Mouse (Mus musculus): ENCODE data around the gene Psd4. TPM values are rescaled to one million over a fixed set of nuclear protein-coding genes. Genes with fewer than 3 reads are reported as not detected.

Psd4 gene
- total RNA-seq (2012; rRNA removed), result 55.0 and 60.4 TPM in 2 replicates
- total RNA-seq (2014; rRNA removed), result 53.0 and 54.8 TPM in 2 replicates
- 62.6 and 66.8 TPM in 2 replicates for polyA plus RNA-seq (2012; ENCODE audit: insufficient read length, low read depth)

DNA sequence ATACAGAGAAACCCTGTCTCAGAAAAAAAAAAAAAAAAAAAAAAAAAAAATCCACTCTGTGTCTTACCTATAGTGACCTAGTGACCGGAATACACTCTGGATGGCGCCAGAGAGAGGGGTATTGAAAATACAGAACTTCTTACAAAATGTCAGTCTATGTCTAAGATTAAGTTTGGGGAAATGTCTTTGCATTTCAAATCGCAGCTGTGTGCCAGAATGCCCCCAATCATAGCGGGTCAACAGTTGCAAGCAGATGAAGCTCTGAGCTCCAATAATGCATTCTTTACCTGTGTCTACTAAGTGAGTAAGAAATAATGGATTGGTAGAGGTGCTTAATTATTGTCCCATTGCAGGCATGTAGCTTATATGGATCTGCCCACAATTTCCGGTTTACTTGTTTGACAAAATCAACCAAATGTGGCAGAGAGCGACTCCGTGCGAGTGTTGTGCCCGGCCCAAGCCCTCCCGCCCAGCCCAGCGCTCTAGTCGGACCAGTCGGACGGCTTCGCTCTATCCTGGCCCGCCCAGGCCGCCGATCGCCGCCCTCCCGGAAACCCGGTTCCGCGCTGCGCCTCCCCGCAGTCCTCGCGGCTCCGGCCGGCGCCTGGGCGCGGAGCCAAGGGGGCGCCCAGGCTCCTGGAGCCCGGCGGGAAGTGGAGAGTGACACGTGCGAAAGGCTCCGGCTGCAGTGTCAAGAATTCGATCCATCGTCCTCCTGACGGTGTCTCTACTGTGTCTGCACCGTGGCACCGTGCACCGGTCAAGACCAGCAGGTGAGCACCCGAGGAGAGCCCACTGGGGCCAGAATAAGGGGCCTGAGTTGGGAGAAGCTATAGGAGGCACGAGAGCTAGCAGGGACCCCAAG, at the start of gene Psd4:
Gene Psd4, plus strand, starts transcription at position 551 of the 865 bp plus-strand sequence.
- no peaks in the 10 kb centered on the region for H3K9me3 ChIP-seq (replicated peaks; ENCODE audit: low read length)
- no peaks in the 10 kb centered on the region for H3K79me2 ChIP-seq (replicated peaks; ENCODE audit: control insufficient read depth, extremely low read depth, insufficient read depth, poor library complexity, severe bottlenecking)
- dilution Hi-C loops (cut with MboI; ENCODE audit: extremely low pct_ligation_motif_present, extremely low pct_unique_long_range_greater_than_20kb, low sequenced_read_pairs), result no loop called here
- no peaks in the 10 kb centered on the region for H3K36me3 ChIP-seq (replicated peaks in 1 of 2; ENCODE audit: control insufficient read depth in 1 of 2, insufficient read depth in 1 of 2, low read length in 1 of 2)
- H3K4me1 ChIP-seq (ENCODE audit: control insufficient read depth in 1 of 2, insufficient read depth in 2 of 2), result peaks cover 2 to 5% of the 10 kb centered on the region in 2 experiments; a peak in 1 of 4 replicates
- peak within 1 kb of the TSS; percentile 40 to 53 (median 42) for H3K4me3 ChIP-seq (replicated peaks in 1 of 3; ENCODE audit: low read depth in 2 of 3, low read length in 2 of 3, poor library complexity in 1 of 3)
- in situ Hi-C loops (cut with MboI; ENCODE audit: low pct_ligation_motif_present, low pct_unique_long_range_greater_than_20kb, low sequenced_read_pairs), result no loop called here
- H3K27ac ChIP-seq (ENCODE audit: insufficient read depth, low read depth), result no peak within 1 kb of the TSS
- peak within 1 kb of the TSS; percentile 49; the same call in 1 of the 2 replicates for H3K9ac ChIP-seq (ENCODE audit: insufficient read depth, low read depth)
- H3K27me3 ChIP-seq (replicated peaks), result peaks cover 4% of the 10 kb centered on the region
- DNase-seq (ENCODE audit: extremely low read depth), result peak; percentile 44
- H3K4me2 ChIP-seq (ENCODE audit: insufficient read depth, low read depth, poor library complexity, severe bottlenecking), result peak within 1 kb of the TSS; percentile 89
- TF ChIP-seq CHD2 (IDR thresholded peaks at IDR 0.05; ENCODE audit: low read length) (no peak), PAX5 (IDR thresholded peaks at IDR 0.05; ENCODE audit: low read length) (no peak), JUN (IDR thresholded peaks at IDR 0.05; ENCODE audit: insufficient read depth, low read depth, low read length) (no peak), SIN3A (IDR thresholded peaks at IDR 0.05; ENCODE audit: low read length) (no peak; the same call in 1 of the 2 replicates), MEF2A (IDR thresholded peaks at IDR 0.05; ENCODE audit: borderline replicate concordance, low read depth, low read length) (no peak), MAZ (IDR thresholded peaks at IDR 0.05; ENCODE audit: low read depth, low read length) (no peak), IRF4 (IDR thresholded peaks at IDR 0.05; ENCODE audit: low read depth, low read length) (no peak), ETS1 (conservative IDR thresholded peaks at IDR 0.05; ENCODE audit: low read depth, low read length) (no peak), USF2 (conservative IDR thresholded peaks at IDR 0.05; ENCODE audit: low read depth, low read length) (no peak), TBP (conservative IDR thresholded peaks at IDR 0.05; ENCODE audit: low read depth, low read length) (0 out of 2 replicates have a peak, but pooled peaks have one; percentile 20), EP300 (IDR thresholded peaks at IDR 0.05; ENCODE audit: low read length) (no peak), SMC3 (IDR thresholded peaks at IDR 0.05; ENCODE audit: low read depth, low read length) (peak; percentile 45), KAT2A (IDR thresholded peaks at IDR 0.05; ENCODE audit: insufficient replicate concordance, low read length) (no peak), MAFK (IDR thresholded peaks at IDR 0.05; ENCODE audit: insufficient replicate concordance, low read length) (no peak), ZNF384 (IDR thresholded peaks at IDR 0.05; ENCODE audit: low read depth, low read length) (peak; percentile 97), GABPA (IDR thresholded peaks at IDR 0.05; ENCODE audit: insufficient replicate concordance, low read depth, low read length) (no peak), E2F4 (IDR thresholded peaks at IDR 0.05; ENCODE audit: insufficient replicate concordance, low read depth, low read length) (no peak), UBTF (IDR thresholded peaks at IDR 0.05; ENCODE audit: low read depth, low read length) (peak; percentile 81; the same call in 1 of the 2 replicates), RCOR1 (conservative IDR thresholded peaks at IDR 0.05; ENCODE audit: low read depth, low read length) (no peak), TCF12 (IDR thresholded peaks at IDR 0.05; ENCODE audit: low read depth, low read length) (peak; percentile 34; the same call in 1 of the 2 replicates), USF1 (IDR thresholded peaks at IDR 0.05; ENCODE audit: low read depth, low read length) (no peak), NELFE (IDR thresholded peaks at IDR 0.05; ENCODE audit: low read depth, low read length) (peak; percentile 38; the same call in 1 of the 2 replicates), JUND (conservative IDR thresholded peaks at IDR 0.05; ENCODE audit: low read depth, low read length) (no peak), RAD21 (IDR thresholded peaks at IDR 0.05; ENCODE audit: low read depth, low read length) (peak; percentile 55), MYC (IDR thresholded peaks at IDR 0.05; ENCODE audit: low read depth, low read length) (no peak), ZC3H11A (IDR thresholded peaks at IDR 0.05; ENCODE audit: low read depth, low read length) (no peak), ELF1 (IDR thresholded peaks at IDR 0.05; ENCODE audit: low read depth, low read length) (peak; percentile 47; the same call in 1 of the 2 replicates), NRF1 (IDR thresholded peaks at IDR 0.05; ENCODE audit: low read depth, low read length) (peak; percentile 15; the same call in 1 of the 2 replicates), MAX (IDR thresholded peaks at IDR 0.05; ENCODE audit: low read length) (peak; percentile 73; the same call in 1 of the 2 replicates), HCFC1 (IDR thresholded peaks at IDR 0.05; ENCODE audit: low read depth, low read length) (no peak), CHD1 (IDR thresholded peaks at IDR 0.05; ENCODE audit: low read depth, low read length) (no peak), POLR2A (IDR thresholded peaks at IDR 0.05; ENCODE audit: low read depth, low read length) (peak; percentile 51; the same call in 1 of the 2 replicates), ZMIZ1 (IDR thresholded peaks at IDR 0.05; ENCODE audit: low read depth, low read length) (no peak), ZKSCAN1 (IDR thresholded peaks at IDR 0.05; ENCODE audit: borderline replicate concordance, low read depth, low read length) (no peak), CTCF (conservative IDR thresholded peaks at IDR 0.05 in 1 of 2, IDR thresholded peaks at IDR 0.05 in 1 of 2; ENCODE audit: low read depth in 2 of 2, low read length in 2 of 2) (peak in 1 of 2 experiments; percentile 67; a peak in 2 of 4 replicates), BHLHE40 (IDR thresholded peaks at IDR 0.05; ENCODE audit: low read depth, low read length) (peak; percentile 68), POLR2AphosphoS2 (IDR thresholded peaks at IDR 0.05; ENCODE audit: low read depth, low read length) (no peak)

Measured in CH12.LX (cell line).